Mouse (Mus musculus): ENCODE results near the gene Myog. TPM values are rescaled to one million over a fixed set of nuclear protein-coding genes. Genes with fewer than 3 reads are reported as not detected.

The Myog gene
- total and polyA plus RNA-seq, 3 experiments, result not detected

- Histone ChIP-seq H3K36me3 (replicated peaks) (no peaks in the 10 kb centered on the region), H3K4me1 (ENCODE audit: insufficient read depth, low read depth, low read length) (peaks cover 4% of the 10 kb centered on the region; the same call in 1 of the 2 replicates), H3K4me3 (ENCODE audit: low read depth, low read length) (no peak overlapping the region), H3K9me3 (replicated peaks) (no peaks in the 10 kb centered on the region), H3K27me3 (ENCODE audit: insufficient read depth, low read length) (peaks cover 53% of the 10 kb centered on the region)
- DNase-seq (ENCODE audit: low spot score) (no peak), ATAC-seq (ENCODE audit: extremely low read depth, insufficient number of reproducible peaks, low FRiP score, poor library complexity, severe bottlenecking) (no peak)
- TF ChIP-seq GATA2 (IDR thresholded peaks at IDR 0.05; ENCODE audit: borderline replicate concordance, low read depth, low read length), result no peak
- TF ChIP-seq GATA1 (IDR thresholded peaks at IDR 0.05; ENCODE audit: borderline replicate concordance, low read length), result no peak
- no peak for TF ChIP-seq POLR2AphosphoS5 (IDR thresholded peaks at IDR 0.05; ENCODE audit: insufficient replicate concordance, low read depth, low read length)
- TF ChIP-seq CTCF (IDR thresholded peaks at IDR 0.05; ENCODE audit: low read depth, low read length), result no peak
- no peak for TF ChIP-seq TAL1 (conservative IDR thresholded peaks at IDR 0.05; ENCODE audit: low read depth, low read length)
These were observed 28.5 kb downstream of the Myog start for GRCm38 (mm10) chr1:134318261-134318660.

GRCm38 (mm10) chr1:134320691-134321301 is 31.0 kb downstream of the Myog start:
- TF ChIP-seq CTCF (IDR thresholded peaks at IDR 0.05; ENCODE audit: low read depth, low read length), result no peak
- no peak for TF ChIP-seq POLR2AphosphoS5 (IDR thresholded peaks at IDR 0.05; ENCODE audit: insufficient replicate concordance, low read depth, low read length)
- no peak for TF ChIP-seq GATA1 (IDR thresholded peaks at IDR 0.05; ENCODE audit: borderline replicate concordance, low read length)
- TF ChIP-seq GATA2 (IDR thresholded peaks at IDR 0.05; ENCODE audit: borderline replicate concordance, low read depth, low read length), result no peak
- no peak for TF ChIP-seq TAL1 (conservative IDR thresholded peaks at IDR 0.05; ENCODE audit: low read depth, low read length)
- ATAC-seq (ENCODE audit: extremely low read depth, insufficient number of reproducible peaks, low FRiP score, poor library complexity, severe bottlenecking) (no peak), DNase-seq (ENCODE audit: low spot score) (no peak)
- no peaks in the 10 kb centered on the region for H3K9me3 ChIP-seq (replicated peaks)
- H3K36me3 ChIP-seq (replicated peaks), result no peaks in the 10 kb centered on the region
- peaks cover 56% of the 10 kb centered on the region for H3K27me3 ChIP-seq (ENCODE audit: insufficient read depth, low read length)
- no peak overlapping the region for H3K4me3 ChIP-seq (ENCODE audit: low read depth, low read length)
- H3K4me1 ChIP-seq (ENCODE audit: insufficient read depth, low read depth, low read length), result peaks cover 4% of the 10 kb centered on the region; the same call in 1 of the 2 replicates

DNA sequence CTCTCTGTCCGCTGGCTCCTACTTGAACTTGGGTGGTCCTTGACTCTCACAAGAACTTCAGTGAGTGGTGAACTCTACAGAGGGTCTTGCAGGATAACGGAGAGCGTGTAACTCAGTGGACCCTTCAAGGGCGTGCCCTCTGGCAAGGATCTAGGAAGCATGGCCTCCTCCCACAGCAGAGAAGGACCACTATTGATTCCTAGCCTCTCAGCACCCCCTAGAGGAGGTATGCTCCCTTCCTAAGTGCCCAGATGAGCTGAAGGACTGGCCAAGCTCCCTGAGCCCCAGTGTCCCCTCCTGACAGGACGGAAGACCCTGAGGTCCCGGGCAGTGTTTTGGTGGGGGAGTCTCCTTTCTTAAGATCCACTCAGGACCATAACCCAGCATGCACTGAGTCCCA is 32.8 kb downstream of the Myog start:
- H3K4me3 ChIP-seq (ENCODE audit: low read depth, low read length), result no peak overlapping the region
- TF ChIP-seq GATA1 (IDR thresholded peaks at IDR 0.05; ENCODE audit: borderline replicate concordance, low read length) (no peak), TAL1 (conservative IDR thresholded peaks at IDR 0.05; ENCODE audit: low read depth, low read length) (no peak), POLR2AphosphoS5 (IDR thresholded peaks at IDR 0.05; ENCODE audit: insufficient replicate concordance, low read depth, low read length) (no peak), CTCF (IDR thresholded peaks at IDR 0.05; ENCODE audit: low read depth, low read length) (no peak), GATA2 (IDR thresholded peaks at IDR 0.05; ENCODE audit: borderline replicate concordance, low read depth, low read length) (no peak)
- peaks cover 50% of the 10 kb centered on the region for H3K27me3 ChIP-seq (ENCODE audit: insufficient read depth, low read length)
- no peak for DNase-seq (ENCODE audit: low spot score)
- no peak for ATAC-seq (ENCODE audit: extremely low read depth, insufficient number of reproducible peaks, low FRiP score, poor library complexity, severe bottlenecking)
- no peaks in the 10 kb centered on the region for H3K9me3 ChIP-seq (replicated peaks)
- H3K4me1 ChIP-seq (ENCODE audit: insufficient read depth, low read depth, low read length), result peaks cover 4% of the 10 kb centered on the region; the same call in 1 of the 2 replicates
- H3K36me3 ChIP-seq (replicated peaks), result no peaks in the 10 kb centered on the region

DNA sequence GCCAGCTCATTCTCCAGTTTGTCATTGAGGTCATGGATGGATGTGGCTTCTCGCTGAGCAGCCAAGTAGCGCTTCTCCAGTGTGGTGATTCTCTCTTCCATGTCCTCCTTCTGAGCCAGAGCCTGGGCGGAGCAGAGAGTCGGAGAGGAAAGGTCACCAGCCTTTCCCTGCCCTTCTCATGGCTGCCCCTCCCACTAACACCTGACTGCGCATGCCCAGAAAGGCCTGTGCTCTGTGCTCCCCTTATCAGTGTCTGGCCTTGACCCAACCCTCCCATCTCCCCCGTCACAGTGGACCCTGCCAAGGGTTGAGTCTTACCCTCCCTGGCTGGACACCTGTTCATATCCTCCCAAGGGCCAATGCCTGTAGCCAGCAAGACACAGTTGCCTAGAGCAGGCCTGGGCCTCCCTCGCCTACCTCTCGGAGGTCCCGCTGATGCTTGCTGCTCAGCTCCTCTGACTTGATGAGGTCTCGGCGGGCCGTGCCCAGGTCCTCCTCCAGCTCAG is 37.1 kb downstream of the Myog start:
- no peak for ATAC-seq (ENCODE audit: extremely low read depth, insufficient number of reproducible peaks, low FRiP score, poor library complexity, severe bottlenecking)
- peaks cover 4% of the 10 kb centered on the region; the same call in 1 of the 2 replicates for H3K4me1 ChIP-seq (ENCODE audit: insufficient read depth, low read depth, low read length)
- DNase-seq (ENCODE audit: low spot score), result no peak
- H3K27me3 ChIP-seq (ENCODE audit: insufficient read depth, low read length), result peaks cover 51% of the 10 kb centered on the region
- H3K4me3 ChIP-seq (ENCODE audit: low read depth, low read length), result no peak overlapping the region
- no peaks in the 10 kb centered on the region for H3K36me3 ChIP-seq (replicated peaks)
- TF ChIP-seq TAL1 (conservative IDR thresholded peaks at IDR 0.05; ENCODE audit: low read depth, low read length) (no peak), GATA2 (IDR thresholded peaks at IDR 0.05; ENCODE audit: borderline replicate concordance, low read depth, low read length) (no peak)
- H3K9me3 ChIP-seq (replicated peaks), result no peaks in the 10 kb centered on the region

DNA sequence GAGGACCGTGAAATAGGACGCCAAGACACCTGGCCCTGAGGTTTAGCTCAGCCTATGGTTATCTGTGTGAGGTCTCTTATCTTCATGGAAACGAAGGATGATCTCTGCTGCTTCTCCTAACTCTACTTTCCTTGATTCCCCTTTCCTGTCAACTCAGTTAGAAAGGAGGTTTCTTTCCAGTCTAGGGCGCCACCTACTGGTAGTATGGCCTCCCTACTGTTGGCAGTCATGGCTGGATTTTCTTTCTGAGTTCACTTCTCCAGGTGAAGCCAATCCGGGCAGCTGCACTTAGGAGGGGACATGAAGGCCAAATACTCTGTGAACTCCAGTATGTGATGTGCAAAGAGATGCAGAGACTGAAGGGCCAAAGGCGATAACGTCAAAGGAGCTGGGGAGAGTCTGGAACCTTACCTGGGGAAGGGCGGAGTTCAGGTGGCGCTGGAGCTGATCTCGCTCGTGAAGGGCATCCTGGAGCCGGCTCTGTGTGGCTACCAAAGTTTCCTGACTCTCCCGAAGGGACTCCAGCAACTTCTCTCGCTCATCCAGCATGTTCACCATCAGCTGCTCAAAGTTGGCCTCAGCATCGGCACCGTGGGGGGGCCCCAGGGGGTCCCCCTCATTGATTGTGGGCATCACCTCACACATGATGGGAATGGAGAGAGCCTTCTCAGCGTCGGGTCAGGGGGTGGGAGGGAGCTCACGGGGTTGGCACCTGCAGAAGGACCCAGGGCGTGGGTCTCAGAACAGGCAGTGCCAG is 42.3 kb downstream of the Myog start:
- peaks cover 11% of the 10 kb centered on the region for H3K4me1 ChIP-seq (ENCODE audit: insufficient read depth, low read depth, low read length)
- TF ChIP-seq CTCF (IDR thresholded peaks at IDR 0.05; ENCODE audit: low read depth, low read length), result peak; percentile 95
- TF ChIP-seq GATA2 (IDR thresholded peaks at IDR 0.05; ENCODE audit: borderline replicate concordance, low read depth, low read length), result no peak
- H3K4me3 ChIP-seq (ENCODE audit: low read depth, low read length), result no peak overlapping the region
- DNase-seq (ENCODE audit: low spot score) (peak; percentile 82), ATAC-seq (ENCODE audit: extremely low read depth, insufficient number of reproducible peaks, low FRiP score, poor library complexity, severe bottlenecking) (no peak)
- H3K36me3 ChIP-seq (replicated peaks), result no peaks in the 10 kb centered on the region
- no peaks in the 10 kb centered on the region for H3K9me3 ChIP-seq (replicated peaks)
- peaks cover 54% of the 10 kb centered on the region for H3K27me3 ChIP-seq (ENCODE audit: insufficient read depth, low read length)

GRCm38 (mm10) chr1:134332770-134333271 is 43.0 kb downstream of the Myog start, which contains the start of gene Ppfia4:
TSS of gene Ppfia4 (minus strand) at chr1:134332928.
- peaks cover 11% of the 10 kb centered on the region for H3K4me1 ChIP-seq (ENCODE audit: insufficient read depth, low read depth, low read length)
- H3K27me3 ChIP-seq (ENCODE audit: insufficient read depth, low read length), result peaks cover 58% of the 10 kb centered on the region
- H3K9me3 ChIP-seq (replicated peaks), result no peaks in the 10 kb centered on the region
- no peaks in the 10 kb centered on the region for H3K36me3 ChIP-seq (replicated peaks)
- ATAC-seq (ENCODE audit: extremely low read depth, insufficient number of reproducible peaks, low FRiP score, poor library complexity, severe bottlenecking), result no peak
- TF ChIP-seq GATA2 (IDR thresholded peaks at IDR 0.05; ENCODE audit: borderline replicate concordance, low read depth, low read length), result no peak
- TF ChIP-seq POLR2AphosphoS5 (IDR thresholded peaks at IDR 0.05; ENCODE audit: insufficient replicate concordance, low read depth, low read length), result no peak
- TF ChIP-seq GATA1 (IDR thresholded peaks at IDR 0.05; ENCODE audit: borderline replicate concordance, low read length), result no peak
- TF ChIP-seq TAL1 (conservative IDR thresholded peaks at IDR 0.05; ENCODE audit: low read depth, low read length), result no peak
- no peak for TF ChIP-seq CTCF (IDR thresholded peaks at IDR 0.05; ENCODE audit: low read depth, low read length)
- no peak for DNase-seq (ENCODE audit: low spot score)
- no peak within 1 kb of the TSS for H3K4me3 ChIP-seq (ENCODE audit: low read depth, low read length)

Data from G1E (cell line).